Mouse (Mus musculus) brain, embryonic 14.5 days (tissue): ENCODE results near the gene Gabarapl2.

Experiments
- CTCF ChIP-seq: fragments of 200-500 bp; IDR thresholded peaks from 2 replicates; pipeline ENCODE4 v1.5.1; 2012; ENCODE audit warnings: inconsistent platforms, mild to moderate bottlenecking, moderate library complexity, borderline replicate concordance; ENCODE audit not compliant: insufficient read depth, insufficient read length; ENCODE audit errors: extremely low read depth
- POLR2A ChIP-seq: fragments of 200-500 bp; IDR thresholded peaks from 2 replicates; pipeline ENCODE4 v1.6.1; 2012; ENCODE audit warnings: mild to moderate bottlenecking, inconsistent platforms, borderline replicate concordance; ENCODE audit not compliant: poor library complexity, insufficient read depth, insufficient read length, severe bottlenecking; ENCODE audit errors: extremely low read depth

- TF ChIP-seq POLR2A (no peak), CTCF (no peak)
Observed at GRCm38 (mm10) chr8:111937184-111937583, 3.3 kb upstream of the Gabarapl2 start.
